Mouse (Mus musculus) spleen, adult 2 months (tissue): ENCODE results near the gene Prkca. TPM values are rescaled to one million over a fixed set of nuclear protein-coding genes. Genes with fewer than 3 reads are reported as not detected.
A peak's percentile ranks its signal among the peaks of the same experiment; 100 is the strongest.

ENCODE experiments used
- DNase-seq, 2 experiments: peaks; one replicate each; pipeline versions ENCODE4 v3.0.0 to v3.0.0-alpha.2; 2012 to 2021; ENCODE audit warnings: low spot score in 2 of 2, low read depth in 1 of 2
- H3K27ac ChIP-seq: fragments of 200-500 bp; 2 replicates; pipeline ENCODE4 v1.5.1; 2012; ENCODE audit warnings: low read length, inconsistent platforms; ENCODE audit not compliant: insufficient read depth
- H3K27me3 ChIP-seq: fragments of 200-500 bp; 2 replicates; pipeline ENCODE4 v1.6.1; 2012; ENCODE audit warnings: mild to moderate bottlenecking, moderate library complexity, low read length, inconsistent platforms; ENCODE audit not compliant: control insufficient read depth, insufficient read depth
- H3K36me3 ChIP-seq: fragments of 200-500 bp; 2 replicates; pipeline ENCODE4 v1.6.1; 2012; ENCODE audit warnings: mild to moderate bottlenecking, low read length, inconsistent platforms; ENCODE audit not compliant: control insufficient read depth, insufficient read depth
- H3K4me1 ChIP-seq: fragments of 200-500 bp; 2 replicates; pipeline ENCODE4 v1.6.1; 2011; ENCODE audit warnings: inconsistent platforms; ENCODE audit not compliant: control insufficient read depth, insufficient read depth, insufficient read length
- H3K4me3 ChIP-seq: fragments of 200-500 bp; 2 replicates; pipeline ENCODE4 v1.5.1; 2011; ENCODE audit warnings: mild to moderate bottlenecking, inconsistent platforms; ENCODE audit not compliant: insufficient read depth, insufficient read length; ENCODE audit errors: extremely low read depth
- CTCF ChIP-seq: fragments of 200-500 bp; IDR thresholded peaks from 2 replicates; pipeline ENCODE4 v1.5.1; 2011; ENCODE audit warnings: mild to moderate bottlenecking, inconsistent platforms; ENCODE audit not compliant: insufficient read depth, insufficient read length, insufficient replicate concordance; ENCODE audit errors: extremely low read depth
- POLR2A ChIP-seq: fragments of 200-500 bp; IDR thresholded peaks from 2 replicates; pipeline ENCODE4 v1.6.1; 2011; ENCODE audit warnings: low read depth, low read length, inconsistent platforms
- WGBS: fragments of 180-500 bp; shearing (Covaris S2); methylation state at CpG from one replicate; pipeline ENCODE4 v1.1.7; 2018; 5-methylcytosine and 5-hydroxymethylcytosine counted together
- polyA plus RNA-seq: library from polyadenylated mRNA; depleted of rRNA; stranded (reverse); fragments of >200 nt; gene quantifications from 2 replicates; pipeline ENCODE4 v1.2.3, GENCODE M21; 2012

The Prkca gene
- polyA plus RNA-seq, 1 experiment: 8.4 TPM

DNA sequence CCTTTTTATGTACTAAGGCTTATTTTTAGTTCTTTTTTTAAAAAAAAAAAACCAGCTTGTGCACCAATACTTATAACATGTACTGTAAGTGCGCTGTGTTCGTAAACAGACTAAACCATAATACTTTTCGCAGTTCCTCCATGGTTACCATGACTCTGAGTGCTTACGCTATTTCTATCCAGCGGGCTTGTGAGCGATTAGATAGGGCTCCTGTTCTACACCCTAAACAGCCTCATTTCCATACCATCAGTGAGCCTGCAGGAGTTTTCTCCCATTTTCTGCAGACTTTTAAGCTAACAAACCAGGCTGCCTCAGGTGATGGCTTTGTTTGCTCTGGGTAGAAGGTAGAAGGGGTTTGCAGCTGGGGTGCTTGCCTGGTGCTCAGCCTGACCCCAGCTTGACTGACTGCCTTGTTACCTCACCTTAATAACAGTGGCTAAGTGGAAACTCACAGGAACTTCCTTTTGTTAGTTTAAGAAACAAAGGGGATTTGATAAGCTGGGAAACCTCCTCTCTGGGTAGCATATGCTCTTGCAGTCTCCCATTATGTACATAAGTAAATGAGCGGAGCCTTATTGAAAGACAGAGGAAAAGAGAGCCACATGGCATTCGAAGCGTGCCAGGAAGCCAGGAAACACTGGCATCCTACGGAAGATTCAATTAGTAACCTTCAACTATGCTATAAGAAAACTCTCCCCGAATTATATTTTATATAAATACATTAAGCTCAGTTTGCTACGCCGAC, 197.8 kb downstream of the Prkca start:
- 79% methylated on average over 13 of the region's 13 CpGs for WGBS
- no peak for TF ChIP-seq POLR2A
- no peak for TF ChIP-seq CTCF
- Histone ChIP-seq H3K4me3 (no peak overlapping the region), H3K36me3 (no peaks in the 10 kb centered on the region), H3K27me3 (no peaks in the 10 kb centered on the region), H3K4me1 (no peaks in the 10 kb centered on the region; the same call in 1 of the 2 replicates), H3K27ac (no peak overlapping the region)
- no peak for DNase-seq

DNA sequence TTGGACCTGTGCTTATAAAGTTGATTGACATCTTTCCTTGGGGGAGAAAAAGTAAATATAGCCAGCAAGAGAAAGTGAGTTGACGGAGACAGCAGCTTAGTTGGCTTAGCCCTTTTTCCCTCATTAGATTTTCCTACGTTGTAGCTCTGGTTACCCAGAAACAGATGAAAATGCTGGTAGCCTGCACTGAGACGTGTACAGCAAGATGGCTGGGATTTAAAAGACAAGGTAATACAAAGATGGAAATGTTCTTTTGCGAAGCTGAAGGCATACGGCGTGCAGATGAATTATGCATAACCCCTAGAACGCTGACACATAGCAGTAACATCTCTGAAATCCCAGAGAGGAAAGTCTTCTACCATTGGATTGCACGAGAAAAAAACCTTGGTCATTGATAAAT, 198.6 kb downstream of the Prkca start:
- H3K27ac ChIP-seq: no peak overlapping the region
- no peaks in the 10 kb centered on the region for H3K36me3 ChIP-seq
- 92% methylated on average over 8 of the region's 8 CpGs for WGBS
- DNase-seq: no peak
- H3K27me3 ChIP-seq: no peaks in the 10 kb centered on the region
- H3K4me3 ChIP-seq: no peak overlapping the region
- no peaks in the 10 kb centered on the region; the same call in 1 of the 2 replicates for H3K4me1 ChIP-seq
- TF ChIP-seq CTCF (no peak), POLR2A (no peak)

DNA sequence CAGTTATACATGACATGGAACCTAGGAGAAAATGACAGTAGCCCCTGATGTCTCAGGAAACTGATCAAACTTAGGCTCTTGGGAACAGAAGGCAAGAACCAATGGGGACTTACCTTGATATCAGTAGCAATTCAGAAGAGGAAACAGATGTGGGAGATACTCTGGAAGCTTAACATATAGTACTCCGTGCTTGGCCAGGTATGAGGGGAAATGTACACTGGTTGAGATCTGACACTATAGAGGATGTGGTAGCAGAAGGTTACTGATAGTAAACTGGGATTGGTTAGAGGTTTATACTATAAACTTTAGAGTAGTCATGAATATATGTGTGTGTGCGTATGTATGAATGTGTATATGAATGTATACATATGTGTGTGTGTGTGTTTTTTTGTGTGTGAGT, 200.0 kb downstream of the Prkca start:
- DNase-seq: no peak
- H3K4me1 ChIP-seq: no peaks in the 10 kb centered on the region; the same call in 1 of the 2 replicates
- 56% methylated on average over 2 of the region's 2 CpGs for WGBS
- no peaks in the 10 kb centered on the region for H3K36me3 ChIP-seq
- no peak overlapping the region for H3K27ac ChIP-seq
- no peak overlapping the region for H3K4me3 ChIP-seq
- TF ChIP-seq CTCF (no peak), POLR2A (no peak)
- no peaks in the 10 kb centered on the region for H3K27me3 ChIP-seq

- DNase-seq: no peak
- no peak overlapping the region for H3K27ac ChIP-seq
- H3K36me3 ChIP-seq: no peaks in the 10 kb centered on the region
- H3K4me3 ChIP-seq: no peak overlapping the region
- no peaks in the 10 kb centered on the region for H3K4me1 ChIP-seq
- 87% methylated on average over 7 of the region's 7 CpGs for WGBS
- no peaks in the 10 kb centered on the region for H3K27me3 ChIP-seq
- TF ChIP-seq POLR2A: no peak
- TF ChIP-seq CTCF: no peak
Measured at GRCm38 (mm10) chr11:108140028-108140427, 203.7 kb downstream of the Prkca start.

DNA sequence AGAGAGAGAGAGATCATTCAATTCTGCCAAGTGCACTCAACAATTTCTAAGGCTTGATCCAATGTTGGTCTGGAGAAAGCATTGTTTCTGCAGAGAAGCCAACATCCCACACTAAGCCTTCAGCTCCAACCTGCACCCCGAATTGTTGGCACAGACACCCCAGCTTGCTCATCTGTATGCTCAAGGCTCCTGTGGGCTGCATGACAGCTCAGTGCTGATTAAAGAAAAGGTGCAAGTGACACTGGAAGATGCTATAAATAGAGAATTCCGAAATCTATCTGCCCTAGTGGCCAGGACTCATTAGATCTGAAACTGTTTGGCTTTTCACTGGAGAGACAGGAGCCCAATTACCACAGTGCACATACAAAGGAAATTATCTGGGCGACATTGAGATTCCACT, 207.4 kb downstream of the Prkca start:
- WGBS: 79% methylated on average over 3 of the region's 3 CpGs
- Histone ChIP-seq H3K27me3 (no peaks in the 10 kb centered on the region), H3K27ac (no peak overlapping the region), H3K4me1 (no peaks in the 10 kb centered on the region), H3K36me3 (no peaks in the 10 kb centered on the region), H3K4me3 (no peak overlapping the region)
- TF ChIP-seq POLR2A (no peak), CTCF (no peak)
- DNase-seq: no peak

- WGBS: 65% methylated on average over 4 of the region's 4 CpGs
- DNase-seq: peak in 1 of 2 experiments; percentile 16
Measured at GRCm38 (mm10) chr11:108135407-108136159, 208.1 kb downstream of the Prkca start.

GRCm38 (mm10) chr11:108128593-108128992, 215.1 kb downstream of the Prkca start:
- TF ChIP-seq POLR2A (no peak), CTCF (peak; percentile 50; the same call in 1 of the 2 replicates)
- peak; percentile 11 to 63 for DNase-seq
- Histone ChIP-seq H3K27me3 (no peaks in the 10 kb centered on the region), H3K4me1 (no peaks in the 10 kb centered on the region), H3K4me3 (no peak overlapping the region), H3K27ac (no peak overlapping the region), H3K36me3 (no peaks in the 10 kb centered on the region)
- WGBS: 38% methylated on average over 5 of the region's 5 CpGs

More at GRCm38 (mm10) chr11:108135407-108136159, 208.1 kb downstream of the Prkca start:
- Histone ChIP-seq H3K36me3 (no peaks in the 10 kb centered on the region), H3K4me1 (no peaks in the 10 kb centered on the region), H3K27ac (no peak overlapping the region), H3K4me3 (no peak overlapping the region), H3K27me3 (no peaks in the 10 kb centered on the region)
- TF ChIP-seq POLR2A: no peak
- peak; percentile 44; the same call in 1 of the 2 replicates for TF ChIP-seq CTCF
